Mouse (Mus musculus) lung, adult 2 months (tissue): ENCODE data around the gene Adra1d. TPM values are rescaled to one million over a fixed set of nuclear protein-coding genes. Genes with fewer than 3 reads are reported as not detected.

ENCODE experiments used
- DNase-seq: peaks from one replicate; pipeline ENCODE4 v3.0.0; 2022
- H3K4me1 ChIP-seq: fragments of 200-500 bp; 2 replicates; pipeline ENCODE4 v1.6.1; 2011; ENCODE audit warnings: low read length; ENCODE audit not compliant: control insufficient read depth, insufficient read depth
- H3K4me3 ChIP-seq: fragments of 200-500 bp; replicated peaks from 2 replicates; pipeline ENCODE3; 2011; ENCODE audit warnings: low read depth, mild to moderate bottlenecking, control low read depth, low read length; ENCODE audit errors: extremely low read depth
- CTCF ChIP-seq: fragments of 200-500 bp; IDR thresholded peaks from 2 replicates; pipeline ENCODE4 v1.5.1; 2011; ENCODE audit warnings: mild to moderate bottlenecking, low read length, control low read depth; ENCODE audit not compliant: insufficient read depth
- POLR2A ChIP-seq: fragments of 200-500 bp; IDR thresholded peaks from 2 replicates; pipeline ENCODE4 v1.6.1; 2011; ENCODE audit warnings: low read depth, mild to moderate bottlenecking, control low read depth, low read length, borderline replicate concordance; ENCODE audit errors: extremely low read depth
- WGBS: fragments of 180-500 bp; shearing (Covaris S2); methylation state at CpG from one replicate; pipeline ENCODE4 v1.1.7; 2018; 5-methylcytosine and 5-hydroxymethylcytosine counted together
- polyA plus RNA-seq: library from polyadenylated mRNA; depleted of rRNA; stranded (reverse); fragments of >200 nt; gene quantifications from 2 replicates; pipeline ENCODE4 v1.2.3, GENCODE M21; 2012; rRNA removed

Gene Adra1d
- polyA plus RNA-seq: 5.9 and 7.6 TPM in 2 replicates

- 2% methylated on average over 70 of the region's 82 CpGs for WGBS
- no peak for DNase-seq
Measured at GRCm38 (mm10) chr2:131561891-131562585, at the start of gene Adra1d. Gene Adra1d (minus strand): TSS chr2:131562283.

GRCm38 (mm10) chr2:131601881-131602280 is 39.8 kb upstream of the Adra1d start:
- DNase-seq: no peak
- TF ChIP-seq POLR2A (no peak), CTCF (no peak)
- Histone ChIP-seq H3K4me3 (no peak overlapping the region), H3K4me1 (no peaks in the 10 kb centered on the region)
- WGBS: 33% methylated on average over 2 of the region's 2 CpGs

More at GRCm38 (mm10) chr2:131561891-131562585, at the start of gene Adra1d:
- Histone ChIP-seq H3K4me3 (peak within 1 kb of the TSS; percentile 8), H3K4me1 (0 out of 2 replicates have a peak, but pooled peaks cover 2% of the 10 kb centered on the region)
- TF ChIP-seq CTCF: no peak
- no peak for TF ChIP-seq POLR2A

GRCm38 (mm10) chr2:131594871-131595270 is 32.8 kb upstream of the Adra1d start:
- WGBS: 83% methylated on average over 6 of the region's 6 CpGs
- Histone ChIP-seq H3K4me3 (no peak overlapping the region), H3K4me1 (no peaks in the 10 kb centered on the region)
- DNase-seq: no peak
- TF ChIP-seq CTCF: no peak
- no peak for TF ChIP-seq POLR2A

GRCm38 (mm10) chr2:131587521-131587920 is 25.4 kb upstream of the Adra1d start:
- no peak for DNase-seq
- no peak for TF ChIP-seq POLR2A
- no peak for TF ChIP-seq CTCF
- H3K4me1 ChIP-seq: no peaks in the 10 kb centered on the region
- 57% methylated on average over 2 of the region's 2 CpGs for WGBS
- no peak overlapping the region for H3K4me3 ChIP-seq

- no peak for DNase-seq
- TF ChIP-seq CTCF (no peak), POLR2A (no peak)
- 72% methylated on average over 2 of the region's 2 CpGs for WGBS
- H3K4me3 ChIP-seq: no peak overlapping the region
- H3K4me1 ChIP-seq: no peaks in the 10 kb centered on the region
Measured at GRCm38 (mm10) chr2:131581506-131581905, 19.4 kb upstream of the Adra1d start.

- DNase-seq: peak; percentile 10
- TF ChIP-seq CTCF (no peak; the same call in 1 of the 2 replicates), POLR2A (no peak)
Measured at GRCm38 (mm10) chr2:131562586-131563122, 571 bp upstream of the Adra1d start.

GRCm38 (mm10) chr2:131561344-131561870 is 676 bp downstream of the Adra1d start:
- Histone ChIP-seq H3K4me1 (0 out of 2 replicates have a peak, but pooled peaks cover 2% of the 10 kb centered on the region), H3K4me3 (peak overlapping the region; percentile 6)
- no peak for DNase-seq
- TF ChIP-seq CTCF (no peak), POLR2A (no peak)
- WGBS: 10% methylated on average over 33 of the region's 33 CpGs

More at GRCm38 (mm10) chr2:131562586-131563122, 571 bp upstream of the Adra1d start:
- WGBS: under 1% methylated on average over 30 of the region's 30 CpGs
- Histone ChIP-seq H3K4me1 (0 out of 2 replicates have a peak, but pooled peaks cover 2% of the 10 kb centered on the region), H3K4me3 (no peak overlapping the region)

- Histone ChIP-seq H3K4me3 (no peak overlapping the region), H3K4me1 (0 out of 2 replicates have a peak, but pooled peaks cover 2% of the 10 kb centered on the region)
- DNase-seq: no peak
- no peak for TF ChIP-seq POLR2A
- no peak for TF ChIP-seq CTCF
- WGBS: 46% methylated on average over 2 of the region's 2 CpGs
Measured at GRCm38 (mm10) chr2:131560205-131560919, 1.7 kb downstream of the Adra1d start.

- no peak for DNase-seq
- TF ChIP-seq POLR2A (no peak), CTCF (no peak)
- no peak overlapping the region for H3K4me3 ChIP-seq
- H3K4me1 ChIP-seq: no peaks in the 10 kb centered on the region
- 75% methylated on average over 2 of the region's 2 CpGs for WGBS
Measured at GRCm38 (mm10) chr2:131557896-131558295, 4.2 kb downstream of the Adra1d start.
